Mouse (Mus musculus) MN1 (cell line): Measurements from ENCODE around the gene Igsf8.
"Not testable (repeated sequence)": the region's sequence is repeated elsewhere in the genome, so short reads cannot be mapped to it uniquely, and the experiment has no call there.

Experiments
- DNase-seq: peaks from one replicate; pipeline ENCODE4 v3.0.0-alpha.2; 2016; ENCODE audit warnings: low spot score

The Igsf8 gene

GRCm38 (mm10) chr1:172261477-172262078 is at the start of gene Igsf8:
Gene Igsf8 (plus strand): TSS chr1:172261641.
- DNase-seq = no peak

GRCm38 (mm10) chr1:172212776-172213175 is 48.7 kb upstream of the Igsf8 start:
- no peak for DNase-seq

- no peak for DNase-seq
Measured at GRCm38 (mm10) chr1:172213771-172214170, 47.7 kb upstream of the Igsf8 start.

- no peak for DNase-seq
Measured at GRCm38 (mm10) chr1:172214748-172215147, 46.7 kb upstream of the Igsf8 start.

- DNase-seq = peak; percentile 91
Measured at GRCm38 (mm10) chr1:172217148-172217547, 44.3 kb upstream of the Igsf8 start.

GRCm38 (mm10) chr1:172218164-172218910 is 43.1 kb upstream of the Igsf8 start:
- no peak for DNase-seq

GRCm38 (mm10) chr1:172219451-172220406 is 41.7 kb upstream of the Igsf8 start, which contains the start of gene Casq1:
Gene Casq1 (minus strand): TSS chr1:172219868.
- DNase-seq = no peak

GRCm38 (mm10) chr1:172220414-172220813 is 41.0 kb upstream of the Igsf8 start:
- DNase-seq = no peak

- DNase-seq = no peak
Measured at GRCm38 (mm10) chr1:172221297-172222063, 40.0 kb upstream of the Igsf8 start.

- no peak for DNase-seq
Measured at GRCm38 (mm10) chr1:172228209-172228608, 33.2 kb upstream of the Igsf8 start.

GRCm38 (mm10) chr1:172229215-172229614 is 32.2 kb upstream of the Igsf8 start:
- DNase-seq = no peak

GRCm38 (mm10) chr1:172240945-172241708 is 20.3 kb upstream of the Igsf8 start:
- no peak for DNase-seq

GRCm38 (mm10) chr1:172242401-172242800 is 19.0 kb upstream of the Igsf8 start:
- DNase-seq = no peak

GRCm38 (mm10) chr1:172243547-172244205 is 17.8 kb upstream of the Igsf8 start:
- no peak for DNase-seq

GRCm38 (mm10) chr1:172244645-172245044 is 16.8 kb upstream of the Igsf8 start:
- DNase-seq = not testable (repeated sequence)

GRCm38 (mm10) chr1:172247216-172247615 is 14.2 kb upstream of the Igsf8 start:
- DNase-seq = no peak

- DNase-seq = no peak
Measured at GRCm38 (mm10) chr1:172247679-172248078, 13.8 kb upstream of the Igsf8 start.

GRCm38 (mm10) chr1:172258314-172258713 is 3.1 kb upstream of the Igsf8 start, which contains the start of gene Atp1a4:
Gene Atp1a4 (minus strand): TSS chr1:172258414.
- no peak for DNase-seq

- no peak for DNase-seq
Measured at GRCm38 (mm10) chr1:172271208-172271607, 9.8 kb downstream of the Igsf8 start.

- DNase-seq = no peak
Measured at GRCm38 (mm10) chr1:172271765-172272164, 10.3 kb downstream of the Igsf8 start.
